Mouse (Mus musculus) midbrain, embryonic 11.5 days (tissue): ENCODE data around the gene Rnf169. TPM values are rescaled to one million over a fixed set of nuclear protein-coding genes. Genes with fewer than 3 reads are reported as not detected.

Source experiments
- ATAC-seq: fragments of 200-750 bp; cut with Nextera tagmentation; 2 replicates; pipeline ENCODE4 v1.8.0; 2017; ENCODE audit warnings: moderate TSS enrichment, moderate library complexity; ENCODE audit not compliant: low FRiP score
- DNase-seq: peaks from one replicate; pipeline ENCODE4 v3.0.0; 2015; ENCODE audit warnings: low spot score; ENCODE audit errors: missing footprints
- H3K27ac ChIP-seq: fragments of 300-500 bp; sonication (generic); 2 replicates; pipeline ENCODE4 v1.5.1; 2014; ENCODE audit warnings: low read depth, low read length
- H3K27me3 ChIP-seq: fragments of 300-500 bp; sonication (generic); 2 replicates; pipeline ENCODE4 v1.6.1; 2014; ENCODE audit warnings: mild to moderate bottlenecking, low read length, moderate library complexity, mixed read lengths; ENCODE audit not compliant: control insufficient read depth, insufficient read depth
- H3K36me3 ChIP-seq: fragments of 300-500 bp; sonication (generic); 2 replicates; pipeline ENCODE4 v1.6.1; 2014; ENCODE audit warnings: mild to moderate bottlenecking, low read length, moderate library complexity, mixed read lengths; ENCODE audit not compliant: control insufficient read depth, insufficient read depth
- H3K4me1 ChIP-seq: fragments of 300-500 bp; sonication (generic); 2 replicates; pipeline ENCODE4 v1.6.1; 2014; ENCODE audit warnings: low read length; ENCODE audit not compliant: control insufficient read depth, insufficient read depth
- H3K4me2 ChIP-seq: fragments of 300-500 bp; sonication (generic); 2 replicates; pipeline ENCODE4 v1.6.1; 2014; ENCODE audit warnings: mild to moderate bottlenecking, moderate library complexity
- H3K4me3 ChIP-seq: fragments of 300-500 bp; sonication (generic); 2 replicates; pipeline ENCODE4 v1.5.1; 2014; ENCODE audit warnings: low read depth, low read length
- H3K9ac ChIP-seq: fragments of 300-500 bp; sonication (generic); 2 replicates; pipeline ENCODE4 v1.6.1; 2014; ENCODE audit warnings: low read length
- H3K9me3 ChIP-seq: fragments of 300-500 bp; sonication (generic); 2 replicates; pipeline ENCODE4 v1.6.1; 2016; ENCODE audit warnings: low read length; ENCODE audit not compliant: control insufficient read depth
- WGBS: fragments of 180-500 bp; shearing (Covaris S2); extraction: QIAGEN DNeasy Blood & Tissue Kit; methylation state at CpG from one replicate; pipeline ENCODE4 v1.1.7; 2014; 5-methylcytosine and 5-hydroxymethylcytosine counted together
- polyA plus RNA-seq: library from polyadenylated mRNA; unstranded; fragments of >200 nt; fragmentation: Nextera tagmentation; extraction: Ambion mirVana; gene quantifications from 2 replicates; pipeline ENCODE4 v1.2.1, GENCODE M21; 2014

Gene Rnf169
- 6.5 and 6.6 TPM in 2 replicates for polyA plus RNA-seq

DNA sequence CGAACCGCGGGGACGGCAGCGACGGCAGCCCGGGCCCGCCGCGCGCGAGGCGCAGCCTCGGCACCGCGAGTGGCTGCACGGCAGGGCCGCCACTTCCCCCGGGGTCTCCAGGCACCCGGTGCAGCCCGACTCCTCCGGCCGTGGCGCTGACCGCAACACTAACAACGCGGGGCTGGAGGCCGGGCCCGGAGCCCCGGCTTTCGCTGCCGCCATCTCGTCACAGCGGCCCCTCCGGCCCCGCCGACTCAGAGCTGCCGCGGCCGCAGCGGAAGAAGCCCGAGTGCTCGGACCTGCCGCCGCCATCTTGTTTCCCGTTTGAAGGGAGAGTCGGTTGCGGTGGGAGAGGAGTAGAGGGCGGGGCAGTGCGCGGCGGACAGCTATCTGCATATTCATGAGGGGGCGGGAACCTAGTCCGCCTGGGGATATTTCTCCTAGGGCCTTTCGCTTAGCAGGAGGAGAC, at the start of gene Rnf169:
Gene Rnf169 (minus strand): TSS at position 317 of the 460 bp plus-strand sequence.
- under 1% methylated on average over 54 of the region's 55 CpGs for WGBS
- peak; percentile 94 for ATAC-seq
- Histone ChIP-seq H3K27me3 (no peaks in the 10 kb centered on the region), H3K36me3 (no peaks in the 10 kb centered on the region), H3K4me3 (peak within 1 kb of the TSS; percentile 91), H3K9me3 (no peaks in the 10 kb centered on the region), H3K4me1 (peaks cover 8% of the 10 kb centered on the region; the same call in 1 of the 2 replicates), H3K9ac (peak within 1 kb of the TSS; percentile 96), H3K4me2 (peak within 1 kb of the TSS; percentile 60), H3K27ac (peak within 1 kb of the TSS; percentile 95)
- DNase-seq, result peak; percentile 97

DNA sequence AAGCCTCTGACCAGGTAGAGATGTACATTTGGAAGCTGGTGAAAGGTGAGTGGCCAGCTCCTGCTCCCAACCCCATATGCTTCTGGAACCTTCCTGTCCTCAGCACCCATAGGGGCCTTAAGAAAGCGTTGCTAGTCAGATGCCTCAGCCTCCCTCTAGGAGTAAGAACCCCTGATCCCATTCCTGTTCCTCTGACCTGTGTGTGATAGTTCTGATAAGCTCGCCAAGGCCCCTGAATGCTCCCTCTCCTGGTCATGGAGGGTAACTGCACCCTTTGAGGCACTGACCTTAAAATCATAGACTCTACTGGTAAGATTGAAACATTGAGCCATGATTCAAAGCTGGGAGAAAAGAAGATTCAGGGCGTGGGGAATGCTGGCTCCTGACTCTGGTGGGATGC, 49.1 kb upstream of the Rnf169 start:
- no peak overlapping the region for H3K4me3 ChIP-seq
- H3K4me2 ChIP-seq, result no peak overlapping the region
- no peaks in the 10 kb centered on the region for H3K27me3 ChIP-seq
- DNase-seq (peak; percentile 87), ATAC-seq (no peak)
- 43% methylated on average over 3 of the region's 3 CpGs for WGBS
- H3K9ac ChIP-seq, result no peak overlapping the region
- no peaks in the 10 kb centered on the region for H3K36me3 ChIP-seq
- no peaks in the 10 kb centered on the region for H3K4me1 ChIP-seq
- H3K9me3 ChIP-seq, result no peaks in the 10 kb centered on the region
- no peak overlapping the region for H3K27ac ChIP-seq

DNA sequence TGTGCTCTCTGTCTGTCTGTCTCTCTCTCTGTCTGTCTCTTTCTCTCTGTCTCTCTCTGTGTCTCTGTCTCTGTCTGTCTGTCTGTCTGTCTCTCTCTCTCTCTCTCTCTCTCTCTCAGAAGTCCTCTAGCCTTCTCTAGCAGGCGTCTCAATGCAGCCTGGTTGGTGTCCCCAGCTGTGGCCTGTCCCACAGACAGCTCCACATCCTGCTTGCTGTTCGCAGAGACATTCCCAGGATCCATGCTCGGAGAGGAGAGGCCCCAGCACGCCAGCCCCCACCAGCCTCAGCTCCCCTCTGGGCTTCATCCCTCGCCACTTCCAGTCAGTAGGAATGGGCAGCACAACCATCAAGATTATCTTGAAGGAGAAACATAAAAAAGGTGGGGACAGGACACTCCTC, 47.1 kb upstream of the Rnf169 start:
- Histone ChIP-seq H3K9ac (no peak overlapping the region), H3K36me3 (no peaks in the 10 kb centered on the region), H3K9me3 (no peaks in the 10 kb centered on the region), H3K4me1 (no peaks in the 10 kb centered on the region), H3K27ac (no peak overlapping the region), H3K4me2 (no peak overlapping the region), H3K27me3 (no peaks in the 10 kb centered on the region), H3K4me3 (no peak overlapping the region)
- WGBS, result 69% methylated on average over 5 of the region's 5 CpGs
- no peak for ATAC-seq
- peak; percentile 39 for DNase-seq

DNA sequence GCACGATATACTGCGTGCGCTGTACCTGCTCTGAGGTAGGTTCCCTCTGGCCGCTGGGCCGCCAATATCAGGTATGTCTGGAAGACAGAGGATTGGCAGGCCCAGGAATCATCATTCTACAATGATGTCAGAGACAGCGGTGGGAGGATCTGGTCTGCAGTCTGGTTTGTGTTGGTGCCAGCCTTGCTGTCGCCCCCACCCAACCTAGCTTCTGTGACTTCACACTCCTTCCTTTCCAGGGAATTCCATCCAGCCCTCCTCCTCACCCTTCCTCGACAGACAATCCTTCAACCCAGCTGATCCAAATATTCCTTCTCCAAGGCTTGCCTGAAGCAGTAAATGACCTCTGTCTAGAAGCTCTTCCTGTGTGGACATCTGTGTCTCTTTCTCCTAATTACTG, 36.8 kb upstream of the Rnf169 start:
- Histone ChIP-seq H3K9ac (no peak overlapping the region), H3K36me3 (no peaks in the 10 kb centered on the region), H3K27ac (no peak overlapping the region), H3K27me3 (no peaks in the 10 kb centered on the region), H3K4me2 (no peak overlapping the region), H3K4me3 (no peak overlapping the region), H3K9me3 (no peaks in the 10 kb centered on the region), H3K4me1 (no peaks in the 10 kb centered on the region)
- no peak for ATAC-seq
- peak; percentile 1 for DNase-seq
- WGBS, result 93% methylated on average over 8 of the region's 8 CpGs

DNA sequence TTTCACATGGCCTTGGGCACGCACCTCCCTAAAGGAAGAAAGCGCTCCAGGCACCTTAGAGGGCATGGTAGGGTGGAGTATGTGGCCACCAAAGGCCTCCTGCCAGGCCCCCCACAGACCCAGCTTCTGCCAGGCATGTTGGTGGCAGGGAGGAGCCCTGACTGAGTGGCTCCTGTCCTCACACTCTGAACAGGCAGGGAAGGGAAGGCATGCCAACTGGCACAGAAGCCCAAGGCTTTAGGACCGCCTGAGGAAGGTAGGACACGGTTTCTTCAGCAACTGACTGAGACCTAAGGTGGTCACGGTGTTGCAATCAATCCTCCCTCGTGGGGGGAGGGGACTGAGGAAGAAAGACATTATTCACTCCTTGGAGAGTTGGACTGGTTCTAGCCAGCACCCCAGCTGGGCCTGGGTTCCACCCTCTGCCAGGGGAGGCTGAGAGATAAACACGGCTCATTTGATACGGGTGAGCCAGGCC, 33.9 kb upstream of the Rnf169 start:
- Histone ChIP-seq H3K9ac (no peak overlapping the region), H3K4me3 (no peak overlapping the region), H3K9me3 (no peaks in the 10 kb centered on the region), H3K36me3 (no peaks in the 10 kb centered on the region), H3K4me1 (no peaks in the 10 kb centered on the region), H3K27me3 (peaks cover 3% of the 10 kb centered on the region; the same call in 1 of the 2 replicates), H3K4me2 (no peak overlapping the region), H3K27ac (no peak overlapping the region)
- DNase-seq (peak; percentile 14), ATAC-seq (no peak)
- 68% methylated on average over 8 of the region's 8 CpGs for WGBS

DNA sequence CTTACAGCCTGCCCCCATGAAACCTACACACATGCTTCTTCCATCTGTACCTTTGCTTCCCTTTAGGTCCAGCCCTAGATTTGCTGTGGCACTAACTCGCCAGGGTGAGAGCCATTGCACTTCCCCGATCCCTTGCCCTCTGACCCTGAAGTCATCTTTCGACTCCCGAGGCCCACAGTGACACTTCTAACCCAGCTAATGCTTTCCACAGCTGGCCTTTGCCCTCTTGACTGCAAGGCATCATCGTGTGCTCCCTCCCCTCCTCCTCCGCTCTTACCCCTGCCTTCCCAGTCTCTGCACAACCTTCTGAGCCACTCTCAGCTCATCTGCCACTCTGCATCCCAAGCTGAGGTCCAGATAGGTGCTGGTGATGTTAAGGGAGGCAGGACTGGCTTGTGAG, 32.3 kb upstream of the Rnf169 start:
- Histone ChIP-seq H3K4me3 (no peak overlapping the region), H3K36me3 (no peaks in the 10 kb centered on the region), H3K27ac (no peak overlapping the region), H3K4me2 (no peak overlapping the region), H3K9me3 (no peaks in the 10 kb centered on the region), H3K9ac (no peak overlapping the region), H3K4me1 (no peaks in the 10 kb centered on the region), H3K27me3 (peaks cover 13% of the 10 kb centered on the region; the same call in 1 of the 2 replicates)
- whole genome bisulfite sequencing, result 50% methylated on average over 6 of the region's 6 CpGs
- DNase-seq (peak; percentile 80), ATAC-seq (no peak)

DNA sequence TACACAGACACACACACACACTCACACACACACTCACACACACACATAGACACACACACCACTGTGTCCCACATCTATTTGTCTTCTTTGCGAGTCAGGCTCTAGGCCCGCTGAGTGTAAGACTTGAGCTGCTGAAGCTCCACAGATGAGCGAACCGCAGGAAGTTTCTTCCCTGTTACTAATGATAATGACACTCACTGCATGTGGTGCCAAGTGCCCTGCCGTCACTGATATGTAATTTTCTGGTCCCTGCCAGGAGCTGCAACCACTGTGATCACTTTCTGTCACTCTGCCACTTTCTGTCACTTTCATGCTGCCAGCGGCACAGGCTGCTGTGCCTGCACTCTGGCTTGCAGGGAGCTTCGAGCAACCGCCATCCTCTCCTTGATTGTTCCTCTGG, 31.8 kb upstream of the Rnf169 start:
- no peaks in the 10 kb centered on the region for H3K9me3 ChIP-seq
- peak; percentile 73 for DNase-seq
- no peak for ATAC-seq
- H3K4me3 ChIP-seq, result no peak overlapping the region
- H3K36me3 ChIP-seq, result no peaks in the 10 kb centered on the region
- H3K27me3 ChIP-seq, result peaks cover 17% of the 10 kb centered on the region; the same call in 1 of the 2 replicates
- WGBS, result 73% methylated on average over 8 of the region's 8 CpGs
- H3K4me1 ChIP-seq, result no peaks in the 10 kb centered on the region
- no peak overlapping the region for H3K4me2 ChIP-seq
- no peak overlapping the region for H3K9ac ChIP-seq
- H3K27ac ChIP-seq, result no peak overlapping the region

DNA sequence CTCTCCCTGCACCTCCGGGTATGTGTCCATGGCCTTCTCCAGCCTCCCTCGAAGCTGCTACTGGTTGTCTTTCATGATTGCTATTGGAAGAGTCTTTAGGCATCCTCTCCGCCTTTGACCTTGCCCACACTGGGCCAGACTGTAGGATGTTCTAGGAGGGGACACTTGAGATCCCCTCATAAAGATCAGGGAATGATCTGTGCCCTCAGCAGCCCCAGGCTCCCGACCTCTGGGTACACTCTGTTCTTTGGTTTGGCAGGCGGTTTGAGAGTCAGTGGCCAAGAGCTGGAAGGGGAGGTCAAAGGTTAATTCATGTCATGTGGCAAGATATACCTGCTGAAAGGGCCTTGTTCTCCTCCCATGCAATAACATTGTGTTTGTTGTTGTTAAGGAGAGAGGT, 30.5 kb upstream of the Rnf169 start:
- H3K9ac ChIP-seq, result no peak overlapping the region
- DNase-seq (no peak), ATAC-seq (no peak)
- no peaks in the 10 kb centered on the region for H3K36me3 ChIP-seq
- H3K27ac ChIP-seq, result no peak overlapping the region
- H3K4me1 ChIP-seq, result no peaks in the 10 kb centered on the region
- H3K4me2 ChIP-seq, result no peak overlapping the region
- H3K9me3 ChIP-seq, result no peaks in the 10 kb centered on the region
- 65% methylated on average over 5 of the region's 5 CpGs for WGBS
- H3K4me3 ChIP-seq, result no peak overlapping the region
- H3K27me3 ChIP-seq, result peaks cover 30% of the 10 kb centered on the region

DNA sequence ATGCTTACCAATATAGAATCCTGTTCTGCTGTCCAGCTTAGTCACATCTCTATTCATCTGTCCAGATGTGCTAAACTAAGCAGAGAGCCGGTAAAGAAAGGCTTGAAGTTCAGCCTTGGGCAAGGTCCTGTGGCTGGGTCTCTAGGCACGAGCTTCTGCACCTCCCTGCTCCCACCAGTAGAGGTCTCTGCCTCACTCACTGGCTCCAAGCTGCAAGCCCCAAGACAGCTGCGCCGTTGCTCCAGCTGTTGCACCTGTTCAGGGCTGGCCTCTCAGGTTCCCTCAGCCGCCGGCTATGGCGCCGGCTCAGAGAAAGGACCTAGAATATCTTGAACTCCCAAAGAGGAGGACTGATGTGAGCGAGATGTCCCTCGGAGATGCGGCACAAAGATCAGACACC, 29.4 kb upstream of the Rnf169 start:
- no peak for ATAC-seq
- peak; percentile 93 for DNase-seq
- 12% methylated on average over 11 of the region's 11 CpGs for WGBS
- no peak overlapping the region for H3K9ac ChIP-seq
- H3K4me3 ChIP-seq, result no peak overlapping the region
- H3K4me1 ChIP-seq, result no peaks in the 10 kb centered on the region
- no peak overlapping the region for H3K4me2 ChIP-seq
- peaks cover 40% of the 10 kb centered on the region for H3K27me3 ChIP-seq
- no peak overlapping the region for H3K27ac ChIP-seq
- H3K9me3 ChIP-seq, result no peaks in the 10 kb centered on the region
- H3K36me3 ChIP-seq, result no peaks in the 10 kb centered on the region
